Mouse (Mus musculus): ENCODE results near the gene Dennd4c.

Gene Dennd4c

GRCm38 (mm10) chr4:86748336-86749291, at the start of gene Dennd4c:
Gene Dennd4c (plus strand): TSS chr4:86748555.
- peak; percentile 82 for DNase-seq (ENCODE audit: low spot score)

- DNase-seq (ENCODE audit: low spot score) = no peak
These were observed 49.0 kb upstream of the Dennd4c start for GRCm38 (mm10) chr4:86699161-86699865.

GRCm38 (mm10) chr4:86708801-86709200, 39.6 kb upstream of the Dennd4c start:
- no peak for DNase-seq (ENCODE audit: low spot score)

GRCm38 (mm10) chr4:86710034-86710650, 38.2 kb upstream of the Dennd4c start:
- no peak for DNase-seq (ENCODE audit: low spot score)

- no peak for DNase-seq (ENCODE audit: low spot score)
These were observed 37.6 kb upstream of the Dennd4c start for GRCm38 (mm10) chr4:86710666-86711215.

- no peak for DNase-seq (ENCODE audit: low spot score)
These were observed 35.6 kb upstream of the Dennd4c start for GRCm38 (mm10) chr4:86712751-86713195.

GRCm38 (mm10) chr4:86713518-86713917, 34.8 kb upstream of the Dennd4c start:
- DNase-seq (ENCODE audit: low spot score) = no peak

- DNase-seq (ENCODE audit: low spot score) = no peak
These were observed 33.0 kb upstream of the Dennd4c start for GRCm38 (mm10) chr4:86715341-86715740.

GRCm38 (mm10) chr4:86717176-86717575, 31.2 kb upstream of the Dennd4c start:
- no peak for DNase-seq (ENCODE audit: low spot score)

- no peak for DNase-seq (ENCODE audit: low spot score)
These were observed 29.3 kb upstream of the Dennd4c start for GRCm38 (mm10) chr4:86718878-86719577.

GRCm38 (mm10) chr4:86721856-86722358, 26.4 kb upstream of the Dennd4c start:
- DNase-seq (ENCODE audit: low spot score) = no peak

- no peak for DNase-seq (ENCODE audit: low spot score)
These were observed 23.2 kb upstream of the Dennd4c start for GRCm38 (mm10) chr4:86725175-86725574.

- no peak for DNase-seq (ENCODE audit: low spot score)
These were observed 22.2 kb upstream of the Dennd4c start for GRCm38 (mm10) chr4:86726141-86726540.

- DNase-seq (ENCODE audit: low spot score) = no peak
These were observed 18.5 kb upstream of the Dennd4c start for GRCm38 (mm10) chr4:86729829-86730228.

GRCm38 (mm10) chr4:86734088-86734841, 14.1 kb upstream of the Dennd4c start:
- no peak for DNase-seq (ENCODE audit: low spot score)

GRCm38 (mm10) chr4:86739308-86739993, 8.9 kb upstream of the Dennd4c start:
- DNase-seq (ENCODE audit: low spot score) = no peak

- no peak for DNase-seq (ENCODE audit: low spot score)
These were observed 1.0 kb downstream of the Dennd4c start for GRCm38 (mm10) chr4:86749361-86749841.

GRCm38 (mm10) chr4:86750346-86750945, 2.1 kb downstream of the Dennd4c start:
- DNase-seq (ENCODE audit: low spot score) = no peak

- no peak for DNase-seq (ENCODE audit: low spot score)
These were observed 16.0 kb downstream of the Dennd4c start for GRCm38 (mm10) chr4:86764307-86764706.

All from ovary, postnatal 10 days (tissue).